Mouse (Mus musculus) stomach, embryonic 15.5 days (tissue): ENCODE measurements at regions not wholly inside any gene's neighbourhood (a gene's known extent, or its start where the extent isn't known, plus 50 kb on each side); places are given as distances from the start of the nearest gene placed in this dataset.

ENCODE experiments used
- ATAC-seq: fragments of 200-750 bp; cut with Nextera tagmentation; 2 replicates; pipeline ENCODE4 v1.8.0; 2017; ENCODE audit warnings: low read depth, moderate number of reproducible peaks, moderate TSS enrichment; ENCODE audit not compliant: insufficient read depth, low FRiP score
- H3K27ac ChIP-seq: fragments of 300-500 bp; sonication (generic); 2 replicates; pipeline ENCODE4 v1.5.1; 2015; ENCODE audit warnings: mild to moderate bottlenecking, inconsistent platforms
- H3K27me3 ChIP-seq: fragments of 300-500 bp; sonication (generic); replicated peaks from 2 replicates; pipeline ENCODE4 v1.6.1; 2015; ENCODE audit warnings: inconsistent platforms
- H3K36me3 ChIP-seq: fragments of 300-500 bp; sonication (generic); 2 replicates; pipeline ENCODE4 v1.6.1; 2015; ENCODE audit warnings: inconsistent platforms
- H3K4me1 ChIP-seq: fragments of 300-500 bp; sonication (generic); 2 replicates; pipeline ENCODE4 v1.6.1; 2015; ENCODE audit warnings: inconsistent platforms
- H3K4me2 ChIP-seq: fragments of 300-500 bp; sonication (generic); 2 replicates; pipeline ENCODE4 v1.6.1; 2015; ENCODE audit warnings: mild to moderate bottlenecking, inconsistent platforms
- H3K4me3 ChIP-seq: fragments of 300-500 bp; sonication (generic); replicated peaks from 2 replicates; pipeline ENCODE4 v1.5.1; 2015; ENCODE audit warnings: inconsistent platforms
- H3K9ac ChIP-seq: fragments of 300-500 bp; sonication (generic); 2 replicates; pipeline ENCODE4 v1.6.1; 2015; ENCODE audit warnings: inconsistent platforms
- H3K9me3 ChIP-seq: fragments of 300-500 bp; sonication (generic); 2 replicates; pipeline ENCODE4 v1.6.1; 2016; ENCODE audit warnings: inconsistent platforms
- WGBS: fragments of 180-500 bp; shearing (Covaris S2); methylation state at CpG from one replicate; pipeline ENCODE4 v1.1.7; 2015; 5-methylcytosine and 5-hydroxymethylcytosine counted together

- Histone ChIP-seq H3K27ac (no peak overlapping the region), H3K9me3 (no peaks in the 10 kb centered on the region), H3K9ac (no peak overlapping the region), H3K4me1 (no peaks in the 10 kb centered on the region), H3K27me3 (no peaks in the 10 kb centered on the region), H3K4me2 (no peak overlapping the region), H3K36me3 (no peaks in the 10 kb centered on the region), H3K4me3 (no peak overlapping the region)
- peak; percentile 63 for ATAC-seq
- WGBS = 41% methylated on average over 2 of the region's 2 CpGs
These were observed 364.4 kb upstream of the Khdrbs2 start for GRCm38 (mm10) chr1:31808074-31808473.
